Mouse (Mus musculus) lung, postnatal 0 days (tissue): Measurements from ENCODE around the gene Nup188.

Experiments used
- CTCF ChIP-seq: IDR thresholded peaks from 2 replicates; pipeline ENCODE4 v1.5.1; 2016; ENCODE audit warnings: antibody characterized with exemption, mild to moderate bottlenecking
- EP300 ChIP-seq: IDR thresholded peaks from 2 replicates; pipeline ENCODE4 v1.6.1; 2016; ENCODE audit warnings: antibody characterized with exemption, mild to moderate bottlenecking, control low read depth

GRCm38 (mm10) chr2:30316955-30317354, 30.8 kb downstream of the Nup188 start:
- TF ChIP-seq CTCF (no peak), EP300 (no peak)
